Mouse (Mus musculus): ENCODE measurements around the gene Ankef1. TPM values are rescaled to one million over a fixed set of nuclear protein-coding genes. Genes with fewer than 3 reads are reported as not detected.
A peak's percentile ranks its signal among the peaks of the same experiment; 100 is the strongest.

Gene Ankef1
- total and polyA plus RNA-seq, 2 experiments from 2014 or later = 0.60 to 1.5 TPM

DNA sequence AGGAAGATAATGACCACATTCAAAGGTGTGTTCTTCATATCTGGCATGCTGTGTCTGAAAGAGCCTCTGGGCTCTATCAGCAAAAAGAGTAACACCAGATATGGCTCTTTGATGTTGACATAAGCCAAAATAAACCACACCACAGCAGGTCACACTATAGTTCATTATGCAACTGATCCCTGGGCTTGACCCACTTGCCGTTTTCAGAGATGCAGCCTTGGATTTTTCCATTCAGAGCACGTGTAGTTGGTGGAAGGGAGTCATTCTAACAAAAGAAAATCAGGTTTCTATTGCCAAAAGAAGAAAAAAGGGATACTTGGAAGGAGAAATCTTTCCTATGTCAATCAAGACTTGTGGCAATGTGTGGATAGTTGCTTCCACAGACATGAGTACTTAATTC lies 87.1 kb downstream of the Ankef1 start:
- DNase-seq (ENCODE audit: low spot score) = no peak
- Histone ChIP-seq H3K9me3 (ENCODE audit: low read length) (no peaks in the 10 kb centered on the region), H3K9ac (replicated peaks; ENCODE audit: low read length) (no peak overlapping the region), H3K27me3 (ENCODE audit: insufficient read depth, low read length) (no peaks in the 10 kb centered on the region), H3K27ac (no peak overlapping the region), H3K36me3 (ENCODE audit: insufficient read depth, low read length) (no peaks in the 10 kb centered on the region), H3K4me1 (ENCODE audit: insufficient read depth, low read length) (no peaks in the 10 kb centered on the region), H3K4me2 (ENCODE audit: low read depth, low read length) (no peak overlapping the region), H3K4me3 (ENCODE audit: low read length) (no peak overlapping the region)
- no peak for ATAC-seq
- TF ChIP-seq CTCF (IDR thresholded peaks at IDR 0.05; ENCODE audit: low read depth) = no peak
- WGBS = 40% methylated on average over 2 of the region's 2 CpGs

- H3K4me2 ChIP-seq (ENCODE audit: low read depth, low read length) = no peak overlapping the region
- 27% methylated on average over 3 of the region's 3 CpGs for whole genome bisulfite sequencing
- no peak overlapping the region for H3K27ac ChIP-seq
- peak; percentile 75 for TF ChIP-seq CTCF (IDR thresholded peaks at IDR 0.05; ENCODE audit: low read depth)
- DNase-seq (ENCODE audit: low spot score) (peak; percentile 78), ATAC-seq (no peak)
- no peaks in the 10 kb centered on the region for H3K27me3 ChIP-seq (ENCODE audit: insufficient read depth, low read length)
- no peak overlapping the region for H3K9ac ChIP-seq (replicated peaks; ENCODE audit: low read length)
- 0 out of 2 replicates have a peak, but pooled peaks cover 3% of the 10 kb centered on the region for H3K4me1 ChIP-seq (ENCODE audit: insufficient read depth, low read length)
- no peak overlapping the region for H3K4me3 ChIP-seq (ENCODE audit: low read length)
- H3K9me3 ChIP-seq (ENCODE audit: low read length) = no peaks in the 10 kb centered on the region
- H3K36me3 ChIP-seq (ENCODE audit: insufficient read depth, low read length) = no peaks in the 10 kb centered on the region
Observed at GRCm38 (mm10) chr2:136596451-136596850, 94.7 kb downstream of the Ankef1 start.

DNA sequence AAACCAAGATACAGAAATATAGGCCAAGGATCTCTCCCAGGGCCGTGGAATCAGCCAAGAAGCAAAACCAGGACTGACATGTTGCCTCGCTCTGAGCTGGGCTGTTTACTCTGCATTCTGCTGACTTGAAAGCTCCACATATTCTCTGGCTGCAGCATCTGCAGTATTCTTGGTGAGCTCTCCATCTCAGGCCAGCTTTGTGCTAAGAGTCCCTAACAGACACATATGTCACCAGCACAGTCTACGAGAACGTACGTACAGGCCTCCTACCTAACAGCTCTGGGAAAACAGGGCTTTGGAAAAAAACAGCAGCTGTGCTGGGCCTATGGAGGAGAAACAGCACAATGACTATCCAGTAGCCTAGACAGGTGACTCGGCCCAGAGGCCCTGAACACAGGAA lies 97.0 kb downstream of the Ankef1 start:
- H3K4me1 ChIP-seq (ENCODE audit: insufficient read depth, low read length) = 0 out of 2 replicates have a peak, but pooled peaks cover 3% of the 10 kb centered on the region
- H3K9ac ChIP-seq (replicated peaks; ENCODE audit: low read length) = 0 out of 2 replicates have a peak overlapping the region, but pooled peaks have one; percentile 13
- H3K27me3 ChIP-seq (ENCODE audit: insufficient read depth, low read length) = no peaks in the 10 kb centered on the region
- 63% methylated on average over 6 of the region's 6 CpGs for WGBS
- ATAC-seq (no peak), DNase-seq (ENCODE audit: low spot score) (peak; percentile 19)
- H3K4me3 ChIP-seq (ENCODE audit: low read length) = no peak overlapping the region
- no peak overlapping the region; the same call in 1 of the 2 replicates for H3K27ac ChIP-seq
- no peak overlapping the region for H3K4me2 ChIP-seq (ENCODE audit: low read depth, low read length)
- no peaks in the 10 kb centered on the region for H3K9me3 ChIP-seq (ENCODE audit: low read length)
- no peaks in the 10 kb centered on the region for H3K36me3 ChIP-seq (ENCODE audit: insufficient read depth, low read length)
- no peak for TF ChIP-seq CTCF (IDR thresholded peaks at IDR 0.05; ENCODE audit: low read depth)

GRCm38 (mm10) chr2:136600651-136601170 lies 99.0 kb downstream of the Ankef1 start:
- DNase-seq (ENCODE audit: low spot score) (no peak), ATAC-seq (0 out of 2 replicates have a peak, but pooled peaks have one; percentile 15)
- Histone ChIP-seq H3K4me2 (ENCODE audit: low read depth, low read length) (no peak overlapping the region), H3K4me3 (ENCODE audit: low read length) (no peak overlapping the region), H3K27ac (no peak overlapping the region), H3K4me1 (ENCODE audit: insufficient read depth, low read length) (0 out of 2 replicates have a peak, but pooled peaks cover 3% of the 10 kb centered on the region), H3K9me3 (ENCODE audit: low read length) (no peaks in the 10 kb centered on the region), H3K36me3 (ENCODE audit: insufficient read depth, low read length) (no peaks in the 10 kb centered on the region), H3K27me3 (ENCODE audit: insufficient read depth, low read length) (no peaks in the 10 kb centered on the region), H3K9ac (replicated peaks; ENCODE audit: low read length) (no peak overlapping the region)
- TF ChIP-seq CTCF (IDR thresholded peaks at IDR 0.05; ENCODE audit: low read depth) = no peak
- 76% methylated on average over 5 of the region's 5 CpGs for WGBS

- Histone ChIP-seq H3K27me3 (ENCODE audit: insufficient read depth, low read length) (no peaks in the 10 kb centered on the region), H3K27ac (no peak overlapping the region), H3K4me3 (ENCODE audit: low read length) (no peak overlapping the region), H3K4me1 (ENCODE audit: insufficient read depth, low read length) (0 out of 2 replicates have a peak, but pooled peaks cover 3% of the 10 kb centered on the region), H3K36me3 (ENCODE audit: insufficient read depth, low read length) (no peaks in the 10 kb centered on the region), H3K4me2 (ENCODE audit: low read depth, low read length) (no peak overlapping the region), H3K9me3 (ENCODE audit: low read length) (no peaks in the 10 kb centered on the region), H3K9ac (replicated peaks; ENCODE audit: low read length) (no peak overlapping the region)
- DNase-seq (ENCODE audit: low spot score) (no peak), ATAC-seq (no peak)
- 52% methylated on average over 4 of the region's 4 CpGs for WGBS
- no peak for TF ChIP-seq CTCF (IDR thresholded peaks at IDR 0.05; ENCODE audit: low read depth)
Observed at GRCm38 (mm10) chr2:136601206-136601605, 99.5 kb downstream of the Ankef1 start.

Other genes with a start within 250 kb of the Ankef1 start
- gene Pak7, start 113.9 kb upstream of the Ankef1 start, total RNA-seq (2014; rRNA removed) = 21.0 and 21.4 TPM in 2 replicates
- gene Pak7, start 113.9 kb upstream of the Ankef1 start, polyA plus RNA-seq (2015; fragmentation: Nextera tagmentation; extraction: Ambion mirVana) = 15.3 and 16.6 TPM in 2 replicates
- gene Snap25, start 211.5 kb downstream of the Ankef1 start, total RNA-seq (2014; rRNA removed) = 227 and 265 TPM in 2 replicates
- gene Snap25, start 211.5 kb downstream of the Ankef1 start, polyA plus RNA-seq (2015; fragmentation: Nextera tagmentation; extraction: Ambion mirVana) = 312 and 341 TPM in 2 replicates